Mouse (Mus musculus): ENCODE data around the gene Pcnp.
"Not testable (repeated sequence)": the region's sequence is repeated elsewhere in the genome, so short reads cannot be mapped to it uniquely, and the experiment has no call there.

The Pcnp gene

GRCm38 (mm10) chr16:56029661-56030082 is at the start of gene Pcnp:
TSS of gene Pcnp (minus strand) at chr16:56029739.
- peak; percentile 98 for DNase-seq (ENCODE audit: low read depth)

GRCm38 (mm10) chr16:56076121-56076869 is 46.8 kb upstream of the Pcnp start:
- peak; percentile 20 for DNase-seq (ENCODE audit: low read depth)

DNA sequence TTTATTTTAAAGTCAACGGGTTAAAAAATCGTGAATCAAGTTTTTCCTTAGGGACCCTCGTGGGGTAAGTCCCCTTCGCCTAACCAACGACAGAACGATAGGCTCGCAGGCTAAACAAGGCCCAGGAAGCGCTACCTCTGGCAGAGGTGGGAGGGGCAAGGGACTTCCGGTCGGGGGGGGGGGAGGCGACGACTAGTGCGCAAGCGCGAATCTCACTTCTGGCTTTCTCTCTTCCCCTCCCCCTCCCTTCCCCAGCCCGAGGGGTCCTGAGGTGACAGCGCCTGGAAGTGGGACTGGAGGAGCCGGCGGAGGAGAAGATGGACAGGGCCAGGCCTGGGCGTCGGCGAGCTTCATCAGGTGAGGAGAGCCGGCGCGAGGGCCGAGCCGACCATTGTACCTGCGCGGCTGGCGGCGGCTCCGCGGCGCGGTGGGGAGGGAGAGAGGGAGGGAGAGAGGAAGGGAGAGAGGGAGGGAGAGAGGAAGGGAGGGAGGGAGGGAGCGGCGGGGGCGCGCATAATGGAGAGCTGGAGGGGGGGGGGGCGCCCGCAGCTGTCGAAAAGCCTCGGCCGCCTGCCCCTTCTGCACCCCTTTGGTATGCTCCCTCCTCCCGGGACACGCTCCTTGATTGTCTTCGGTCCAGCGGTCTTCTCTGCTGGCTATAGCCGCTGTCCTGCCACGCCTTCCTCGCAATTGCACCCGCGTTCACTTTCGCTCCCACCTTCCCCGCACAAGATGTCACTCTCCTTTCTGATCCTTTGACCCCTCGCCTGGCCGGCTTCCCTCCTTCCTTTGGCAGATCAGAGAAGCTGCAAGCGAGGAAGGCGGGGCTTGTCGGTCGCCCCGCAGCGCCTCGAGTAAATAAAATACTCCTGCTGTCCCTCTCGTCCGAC is 45.9 kb upstream of the Pcnp start:
- DNase-seq (ENCODE audit: low read depth) = peak; percentile 90

DNA sequence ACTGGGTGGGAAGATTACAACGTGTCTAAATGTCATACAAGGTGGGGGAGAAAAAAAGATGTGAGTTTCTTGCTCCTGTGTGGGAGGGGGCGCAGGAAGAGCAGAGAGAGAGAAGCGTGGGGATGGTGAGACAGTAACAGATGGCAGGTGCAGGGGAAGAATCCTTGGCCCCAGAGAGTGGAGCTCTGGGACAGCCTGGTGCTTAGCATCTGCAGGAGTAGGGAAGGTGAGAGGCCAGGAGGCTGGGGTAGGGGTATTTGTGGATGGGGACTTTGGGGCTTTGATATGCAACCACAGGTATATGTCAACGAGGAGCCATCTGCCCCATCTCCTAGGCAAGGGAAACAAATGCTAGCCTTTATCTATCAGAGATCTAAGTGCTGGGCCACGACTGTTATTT is 45.0 kb upstream of the Pcnp start:
- no peak for DNase-seq (ENCODE audit: low read depth)

- DNase-seq (ENCODE audit: low read depth) = no peak
Observed at GRCm38 (mm10) chr16:56074122-56074521, 44.6 kb upstream of the Pcnp start.

DNA sequence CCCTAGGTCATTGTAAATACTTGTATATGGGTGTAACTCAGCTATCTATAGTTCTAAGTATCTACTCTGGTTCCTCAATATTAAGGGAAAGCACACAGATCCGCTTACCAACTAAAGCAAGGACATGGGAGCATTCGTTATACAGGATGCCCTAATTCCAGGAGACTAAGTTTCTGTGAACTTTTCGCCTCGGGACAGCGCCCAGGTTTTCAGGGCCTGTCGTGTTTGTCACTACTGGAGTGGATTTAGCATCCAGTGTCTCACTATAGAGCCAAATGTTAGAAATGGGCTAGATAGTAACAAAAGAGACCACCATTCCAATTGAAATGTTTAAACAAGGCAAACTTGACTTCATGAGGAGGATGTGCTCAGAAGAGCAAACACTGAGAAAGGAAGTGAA is 43.6 kb upstream of the Pcnp start:
- DNase-seq (ENCODE audit: low read depth) = not testable (repeated sequence)

DNA sequence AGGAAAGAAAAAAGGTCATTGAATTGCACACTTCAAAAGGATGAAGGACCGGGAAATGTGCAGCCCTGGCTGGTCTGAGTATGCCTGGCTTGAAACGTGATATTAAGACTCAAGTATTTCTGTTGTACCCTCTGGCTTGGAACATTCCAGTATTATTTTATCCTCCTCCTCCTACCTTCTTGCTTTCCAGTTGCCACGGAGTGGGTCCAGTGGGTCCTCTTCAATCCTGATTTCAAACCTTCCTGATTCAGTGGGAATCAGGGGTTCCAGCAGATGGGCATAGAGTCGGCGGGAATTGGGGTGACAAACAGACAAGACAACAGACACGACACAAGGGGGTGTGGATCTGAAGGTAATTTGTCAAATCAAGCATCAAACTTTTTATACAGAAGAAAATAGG is 43.0 kb upstream of the Pcnp start:
- no peak for DNase-seq (ENCODE audit: low read depth)

GRCm38 (mm10) chr16:56071317-56072232 is 42.0 kb upstream of the Pcnp start:
- DNase-seq (ENCODE audit: low read depth) = no peak

DNA sequence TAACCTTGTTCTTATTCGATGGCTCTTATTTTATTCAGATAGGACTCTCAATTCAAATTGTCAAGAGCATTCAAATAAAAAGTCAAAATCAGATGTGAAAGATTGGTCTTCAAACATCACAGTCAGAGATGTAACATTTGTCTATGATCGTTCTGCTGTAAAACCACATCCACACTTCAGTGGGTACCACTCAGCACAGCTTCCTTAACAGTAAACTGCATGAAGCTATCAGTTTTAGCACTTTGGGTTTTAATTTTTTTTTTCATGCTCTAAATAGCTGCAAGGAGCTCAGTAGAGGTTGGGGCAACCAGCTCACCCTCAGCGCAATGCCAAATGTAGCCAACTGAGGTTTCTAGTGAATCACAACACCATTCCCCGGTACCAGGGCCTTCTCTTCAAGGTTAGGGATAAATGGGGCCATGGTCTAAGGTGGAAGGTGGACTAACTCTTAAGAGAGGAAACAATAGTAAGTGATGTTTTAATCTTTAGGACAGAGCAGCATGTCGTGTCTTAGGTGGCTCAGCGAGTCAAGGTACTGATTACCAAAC is 39.1 kb upstream of the Pcnp start:
- DNase-seq (ENCODE audit: low read depth) = no peak

- no peak for DNase-seq (ENCODE audit: low read depth)
Observed at GRCm38 (mm10) chr16:56066113-56066512, 36.6 kb upstream of the Pcnp start.

DNA sequence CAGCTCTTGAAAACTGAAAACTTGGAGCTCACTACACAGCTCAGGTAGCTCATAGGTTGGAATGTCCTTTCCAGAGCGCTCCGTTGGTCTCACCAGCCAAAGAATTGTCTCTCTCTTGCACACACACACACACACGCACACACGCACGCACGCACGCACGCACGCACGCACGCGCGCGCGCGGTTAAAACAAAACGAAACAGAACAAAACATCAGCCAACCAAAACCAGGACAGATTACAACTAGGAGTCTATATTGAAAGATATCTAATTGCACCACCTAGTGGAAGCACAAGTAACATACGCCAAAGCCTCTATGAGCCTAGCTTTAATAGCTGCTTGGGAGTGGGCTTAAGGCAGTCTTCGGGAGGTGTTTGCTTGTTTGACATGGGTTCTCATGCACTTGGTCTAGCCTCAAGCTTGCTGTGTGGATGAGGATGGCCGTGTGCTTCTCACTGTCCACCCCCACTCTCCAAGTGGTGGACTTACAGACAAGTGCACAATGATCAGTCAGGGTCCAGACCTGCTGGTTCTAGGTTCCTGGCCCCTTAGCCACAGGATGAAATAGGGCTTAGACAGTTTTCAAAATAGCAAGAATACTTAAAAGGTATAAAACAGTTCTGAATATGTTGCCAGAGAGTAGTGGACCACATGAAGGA is 34.9 kb upstream of the Pcnp start:
- peak; percentile 89 for DNase-seq (ENCODE audit: low read depth)

GRCm38 (mm10) chr16:56062981-56063380 is 33.4 kb upstream of the Pcnp start:
- DNase-seq (ENCODE audit: low read depth) = no peak

DNA sequence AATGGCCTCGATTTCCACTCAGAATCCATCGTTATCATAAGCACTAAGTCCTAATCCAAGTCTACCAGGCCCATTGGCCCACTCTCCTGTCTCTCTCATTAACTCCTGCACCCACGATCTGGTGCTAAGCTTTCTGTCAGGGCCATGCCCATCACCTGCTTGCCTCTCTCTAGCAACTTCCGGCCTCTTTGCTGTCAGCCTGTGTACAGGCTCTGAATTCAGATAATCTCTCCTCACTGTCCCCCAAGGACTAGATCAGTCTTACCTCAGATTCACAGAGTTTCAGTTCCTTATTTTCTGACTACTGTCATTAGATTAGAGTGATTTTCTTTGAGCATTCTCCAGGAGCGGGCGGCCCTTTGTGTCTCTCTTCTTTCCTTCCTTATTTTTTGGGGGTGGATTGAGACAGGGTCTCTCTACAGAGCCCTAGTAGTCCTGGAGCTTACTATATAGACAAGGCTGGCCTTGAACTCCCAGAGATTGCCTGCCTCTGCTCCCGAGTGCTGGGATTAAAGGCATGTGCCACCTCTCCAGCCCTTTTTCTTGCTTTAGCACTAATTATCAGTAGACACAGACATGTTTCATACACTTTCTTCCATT is 32.6 kb upstream of the Pcnp start:
- no peak for DNase-seq (ENCODE audit: low read depth)

DNA sequence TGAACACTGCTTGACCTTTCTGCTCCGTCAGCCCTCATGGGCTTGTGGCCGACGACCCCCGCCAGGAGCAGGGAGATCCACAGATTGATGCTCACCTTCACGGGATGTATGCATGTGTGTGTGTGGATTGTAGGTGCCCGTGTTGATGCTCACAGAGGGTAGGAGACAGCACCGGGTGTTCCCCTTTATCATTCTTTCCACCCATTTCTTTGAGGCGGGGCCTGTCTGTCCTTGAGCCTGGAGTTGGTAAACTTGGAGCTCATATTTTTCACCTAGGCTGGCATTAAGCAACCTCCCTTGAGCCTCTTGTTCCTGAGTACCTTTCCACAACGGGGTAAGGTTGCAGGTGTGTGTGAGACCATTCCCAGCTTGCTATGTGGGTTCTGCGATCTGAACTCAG is 28.6 kb upstream of the Pcnp start:
- DNase-seq (ENCODE audit: low read depth) = no peak

DNA sequence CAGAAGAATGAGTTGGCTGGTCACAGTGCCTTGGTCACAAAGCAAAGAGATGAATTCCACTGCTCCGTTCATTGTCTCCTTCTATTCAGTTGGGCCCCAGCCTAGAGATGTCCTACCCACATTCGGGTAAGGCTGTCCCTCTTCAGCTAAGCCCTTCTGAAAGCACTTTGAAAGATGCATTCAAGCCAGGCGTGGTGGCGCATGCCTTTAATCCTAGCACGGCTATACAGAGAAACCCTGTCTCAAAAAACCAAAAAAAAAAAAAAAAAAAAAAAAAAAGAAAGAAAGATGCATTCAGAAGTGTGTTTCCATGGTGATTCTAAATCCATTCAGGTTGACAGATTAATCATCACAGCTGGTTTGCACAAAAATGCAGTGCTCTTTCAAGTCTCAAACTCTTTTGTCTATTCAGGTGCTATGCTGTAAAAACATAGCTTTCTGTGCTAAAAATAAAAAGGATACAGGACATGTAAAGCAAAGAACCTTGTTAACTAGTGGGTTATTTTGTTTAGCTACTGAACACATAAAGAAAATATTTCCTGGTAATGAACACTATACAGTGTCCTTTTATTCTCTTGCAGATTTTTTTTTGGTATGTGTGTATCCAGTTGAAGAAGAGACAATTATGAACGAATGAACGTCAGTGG is 27.5 kb upstream of the Pcnp start:
- no peak for DNase-seq (ENCODE audit: low read depth)

DNA sequence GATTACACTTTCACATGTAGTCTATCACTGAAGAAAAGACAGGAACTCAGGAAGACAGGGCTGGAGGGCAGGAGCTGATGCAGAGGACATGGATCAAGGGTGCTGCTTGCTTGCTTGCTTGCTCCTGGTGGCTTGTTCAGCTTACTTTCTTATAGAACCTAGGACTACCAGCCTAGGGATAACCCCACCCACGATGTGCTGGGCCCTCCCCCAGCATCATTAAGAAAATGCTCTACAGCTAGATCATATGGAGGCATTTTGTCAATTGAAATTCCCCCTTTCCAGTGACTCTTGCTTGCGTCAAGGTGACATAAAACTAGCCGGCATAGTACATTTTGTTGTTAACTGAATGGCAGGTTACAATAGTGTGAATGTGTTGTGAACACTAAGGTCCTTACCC is 26.4 kb upstream of the Pcnp start:
- no peak for DNase-seq (ENCODE audit: low read depth)

- not testable (repeated sequence) for DNase-seq (ENCODE audit: low read depth)
Observed at GRCm38 (mm10) chr16:56048038-56048437, 18.5 kb upstream of the Pcnp start, which contains the start of gene Senp7. TSS of gene Senp7 (plus strand) at chr16:56048338.

DNA sequence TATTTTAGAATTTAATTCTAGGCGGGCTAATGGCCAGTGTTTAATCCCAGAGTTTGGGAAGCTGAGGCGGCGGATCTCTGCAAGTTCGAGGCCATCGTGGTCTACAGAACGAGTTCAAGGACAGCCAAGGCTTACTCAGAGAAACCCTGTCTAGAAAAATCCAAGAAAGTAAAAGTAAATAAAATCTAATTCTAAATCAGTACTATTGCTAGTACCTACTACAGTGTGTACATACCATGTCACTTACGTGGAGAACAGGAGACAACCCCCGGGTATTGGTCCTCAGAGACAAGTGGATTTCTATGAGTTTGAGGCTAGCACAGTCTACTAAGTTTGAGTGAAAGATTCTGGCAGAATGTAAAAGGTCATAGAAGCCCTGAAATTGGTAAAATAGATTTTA is 8.6 kb upstream of the Pcnp start:
- no peak for DNase-seq (ENCODE audit: low read depth)

DNA sequence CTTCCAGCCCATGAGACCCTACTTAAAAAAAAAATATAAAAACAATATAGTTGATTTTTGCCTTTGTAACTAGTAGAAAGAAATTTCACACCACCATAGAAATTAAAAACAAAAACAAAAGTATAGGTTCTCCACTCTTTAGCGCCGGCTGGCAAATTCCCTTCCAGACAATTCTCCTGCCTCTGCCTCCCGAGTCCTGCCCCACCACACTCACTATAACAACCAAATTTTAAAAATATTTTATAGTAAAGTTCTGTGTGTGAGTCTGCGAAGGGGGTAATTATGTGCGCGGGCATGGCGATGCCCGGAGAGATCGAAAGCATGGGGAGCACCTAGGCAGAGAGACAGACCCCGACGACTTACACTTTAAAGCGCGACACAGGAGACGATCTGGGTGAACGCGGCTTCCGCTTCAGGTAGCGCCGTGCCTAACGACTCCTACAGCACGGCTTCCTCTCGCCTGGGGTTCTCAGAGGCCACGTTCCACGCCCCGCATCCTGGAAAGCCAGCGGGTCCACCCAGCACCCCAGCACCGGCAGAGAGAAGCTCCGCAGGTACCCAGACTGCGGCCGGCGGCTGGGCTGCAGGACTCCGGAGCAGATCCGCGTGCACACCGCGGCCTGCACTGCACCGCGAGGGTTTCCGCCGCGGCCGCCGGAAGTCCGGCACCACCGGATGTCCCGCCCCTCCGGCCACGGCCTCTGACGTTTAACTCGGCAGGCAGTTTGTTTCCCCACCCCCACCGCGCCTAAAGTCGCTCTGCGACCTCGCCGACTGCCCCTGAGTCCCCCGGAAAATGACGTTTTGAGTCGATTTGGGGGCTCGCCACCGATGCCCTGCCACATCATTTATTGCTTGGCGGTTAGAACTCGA is 7.8 kb upstream of the Pcnp start, which contains the start of gene Trmt10c:
Gene Trmt10c (minus strand): TSS at position 682 of the 873 bp plus-strand sequence.
- peak; percentile 91 for DNase-seq (ENCODE audit: low read depth)
